Mouse (Mus musculus): ENCODE results near the gene Mapk10.

The Mapk10 gene

DNA sequence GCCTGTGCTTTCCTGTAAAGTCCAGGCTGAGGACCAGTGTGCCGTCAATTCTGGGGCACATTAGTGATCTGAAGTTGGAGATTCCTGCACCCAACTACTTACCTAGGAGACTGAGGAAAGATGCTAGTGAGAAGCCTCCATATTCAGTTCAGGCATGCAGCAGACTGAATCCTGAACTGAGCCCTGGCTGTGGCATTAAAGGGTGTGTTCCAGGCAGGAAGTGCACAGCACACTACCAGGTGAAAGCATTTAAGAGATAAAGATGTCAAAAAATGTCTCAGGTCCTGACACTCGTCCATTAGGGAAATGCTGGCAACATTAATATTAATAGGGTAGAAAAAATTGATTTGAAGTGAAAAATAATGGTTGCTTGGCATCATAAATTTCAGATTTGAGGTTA, 44.4 kb downstream of the Mapk10 start:
- no peak for DNase-seq (ENCODE audit: low read depth, low spot score)

DNA sequence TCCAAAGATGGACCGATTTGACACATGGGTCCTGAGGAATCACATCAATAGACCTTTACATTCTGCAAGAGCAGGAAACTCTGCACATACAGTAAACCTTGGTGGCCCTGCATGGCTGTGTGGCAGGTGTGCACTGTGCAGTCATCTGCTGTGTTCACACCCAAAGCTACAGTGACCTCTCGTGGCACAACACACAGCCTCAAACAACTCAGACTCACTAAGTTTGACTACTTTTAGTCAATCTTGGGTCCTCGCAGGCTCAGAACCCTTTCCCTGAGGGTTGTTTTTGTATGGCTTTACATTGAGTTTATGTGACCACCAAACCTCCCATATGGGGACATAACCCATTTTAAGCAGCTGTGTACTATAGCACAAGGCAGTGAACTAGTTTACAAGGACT, 47.1 kb downstream of the Mapk10 start:
- DNase-seq (ENCODE audit: low read depth, low spot score): no peak

DNA sequence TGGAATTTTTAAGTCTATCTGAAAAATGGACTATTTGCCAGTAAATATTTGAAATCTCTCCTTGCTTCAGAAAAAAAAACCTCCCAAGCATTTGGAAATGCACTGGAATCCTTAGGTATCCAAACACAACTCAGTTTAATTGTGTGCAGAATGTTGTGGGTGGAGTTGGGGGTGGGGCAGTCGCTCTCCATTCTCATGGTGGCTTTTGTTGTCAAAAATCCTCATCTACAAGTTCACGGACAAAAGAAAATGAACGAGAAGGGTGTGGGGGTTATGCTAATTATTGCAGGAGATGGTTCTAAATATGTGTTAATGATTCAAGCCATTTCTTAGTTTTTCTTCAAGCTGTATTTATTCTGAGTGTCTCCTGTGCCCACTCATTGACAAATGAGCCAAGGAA, 49.6 kb downstream of the Mapk10 start:
- DNase-seq (ENCODE audit: low read depth, low spot score): no peak

DNA sequence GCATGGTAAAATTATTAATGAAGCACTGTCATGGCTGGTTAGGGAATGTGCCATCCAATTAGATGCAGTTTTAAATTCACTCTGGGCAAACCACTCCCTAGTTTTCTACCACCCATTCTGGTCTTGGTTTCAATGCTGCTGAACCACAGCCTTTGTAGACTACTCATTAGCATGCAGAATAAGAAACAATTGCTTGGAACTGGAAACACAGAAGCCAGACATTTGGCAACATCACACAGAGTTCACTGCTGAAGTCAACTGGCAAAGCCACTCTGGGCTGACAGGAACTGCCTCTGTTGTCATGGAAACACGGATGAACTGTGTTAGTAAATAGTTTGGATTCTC, 50.0 kb downstream of the Mapk10 start:
- peak; percentile 79 for DNase-seq (ENCODE audit: low read depth, low spot score)

DNA sequence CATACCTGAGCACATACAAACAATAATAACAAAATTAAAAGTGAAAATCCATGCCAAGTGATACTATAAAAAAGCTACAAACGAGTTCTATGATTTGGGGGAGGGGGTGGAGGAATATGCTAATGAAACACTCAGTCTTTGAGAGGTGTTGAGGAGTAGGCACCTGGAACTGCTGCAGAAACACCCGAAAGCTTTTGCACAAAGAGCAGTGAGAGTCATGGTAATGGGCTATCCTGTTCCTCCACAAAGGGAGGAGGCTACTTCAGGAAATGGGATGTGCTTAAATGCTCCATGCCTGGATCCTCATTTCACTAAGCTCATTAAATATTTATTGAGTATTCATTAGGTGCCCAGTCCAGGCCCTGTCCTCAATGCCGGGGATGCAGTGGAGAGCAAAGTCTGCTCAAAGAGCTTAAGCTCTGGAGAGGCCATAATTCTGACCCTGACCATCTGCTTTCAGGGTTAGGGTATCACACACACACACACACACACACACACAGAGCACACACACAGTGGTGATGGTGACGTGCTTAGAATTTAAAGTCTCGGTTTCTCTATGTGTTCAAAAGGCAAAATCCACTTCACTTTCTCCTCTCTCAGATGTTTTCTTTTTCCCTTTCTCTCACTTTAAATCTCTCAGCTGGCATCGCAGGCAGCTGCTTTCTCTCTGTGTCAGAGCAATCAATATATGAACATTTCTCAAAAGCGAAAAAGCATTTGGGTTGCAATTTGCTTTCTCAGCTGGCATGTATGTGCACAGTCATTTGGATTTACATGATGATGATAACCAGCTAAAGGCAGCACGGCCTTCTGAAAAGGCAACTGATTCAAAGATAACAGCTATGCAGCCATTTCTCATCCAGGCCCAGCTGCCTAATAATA, 50.6 kb downstream of the Mapk10 start:
- DNase-seq (ENCODE audit: low read depth, low spot score): no peak

DNA sequence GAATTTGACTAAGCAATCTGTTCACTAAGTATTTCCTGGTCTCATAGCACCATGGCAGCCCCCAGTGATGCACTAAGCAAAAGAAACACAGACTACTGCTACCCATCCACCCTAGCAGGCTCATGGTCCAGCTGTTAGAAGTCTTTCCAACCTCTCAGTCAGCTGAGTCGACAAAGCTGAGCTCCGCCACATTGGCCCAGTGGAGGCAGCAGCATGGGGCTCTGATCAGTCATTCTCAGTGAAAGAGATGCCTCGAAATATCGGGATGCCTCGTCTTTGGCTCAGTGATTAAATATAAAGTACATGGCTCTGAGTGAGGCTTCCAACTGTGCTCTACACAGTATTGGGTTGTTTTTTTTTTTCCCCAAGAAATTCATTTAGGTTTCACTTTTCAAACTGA, 70.2 kb downstream of the Mapk10 start:
- DNase-seq (ENCODE audit: low read depth, low spot score): no peak

DNA sequence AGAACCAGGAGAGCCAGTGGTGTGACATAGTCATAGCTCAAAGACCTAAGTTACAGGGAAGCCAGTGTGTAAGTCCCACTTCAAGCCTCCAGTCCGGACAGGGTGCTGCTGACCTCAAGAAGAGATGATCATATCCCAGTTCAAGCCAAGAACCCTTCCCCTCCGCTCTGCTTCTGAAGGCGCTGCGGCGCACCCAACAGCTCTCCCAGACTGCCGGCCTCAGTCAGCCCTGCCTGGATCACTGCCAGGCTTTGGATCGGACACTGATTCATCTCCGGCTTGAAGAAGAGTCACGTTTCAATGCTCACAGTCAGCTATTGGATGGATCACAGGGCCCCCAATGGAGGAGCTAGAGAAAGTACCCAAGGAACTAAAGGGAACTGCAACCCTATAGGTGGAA, 76.3 kb downstream of the Mapk10 start:
- DNase-seq (ENCODE audit: low read depth, low spot score): no peak

DNA sequence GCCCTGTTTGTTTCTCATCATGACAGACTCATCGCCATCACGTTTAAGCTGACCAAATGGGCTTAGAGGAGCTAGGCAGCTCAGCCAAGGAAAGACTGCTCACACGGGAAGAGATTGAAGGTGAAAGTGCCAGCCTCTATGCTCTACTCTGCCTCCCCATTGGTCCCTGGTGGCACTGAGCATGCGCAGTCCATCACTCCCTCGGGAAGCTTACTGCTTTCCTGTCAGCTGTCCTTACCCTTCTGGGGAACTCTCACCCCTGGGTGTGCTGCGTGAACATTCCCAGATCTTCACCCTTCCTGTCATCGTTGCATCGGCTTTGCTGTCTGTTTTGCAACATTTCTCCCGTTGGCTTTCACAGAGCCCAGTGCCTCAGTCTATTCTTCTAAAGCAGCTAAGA, 77.5 kb downstream of the Mapk10 start:
- DNase-seq (ENCODE audit: low read depth, low spot score): no peak

DNA sequence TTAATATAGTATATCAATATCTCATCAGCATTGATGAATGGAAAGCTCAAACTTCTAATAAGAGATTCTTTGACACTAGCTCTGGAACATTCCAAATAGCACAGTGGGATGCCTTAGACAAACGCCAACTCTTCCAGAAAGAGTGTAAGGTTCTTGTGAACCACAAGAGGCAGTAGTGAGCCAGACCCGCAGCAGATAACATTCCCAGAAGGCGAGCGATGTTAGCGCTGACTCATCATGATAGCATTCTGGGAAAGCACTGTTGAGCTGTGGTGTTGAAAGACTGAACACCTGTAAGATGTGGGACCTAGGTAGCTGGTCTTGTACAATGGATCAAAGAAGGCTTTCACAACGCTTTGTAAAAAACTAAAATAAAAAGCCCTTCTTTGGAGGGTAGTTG, 78.3 kb downstream of the Mapk10 start:
- no peak for DNase-seq (ENCODE audit: low read depth, low spot score)

DNA sequence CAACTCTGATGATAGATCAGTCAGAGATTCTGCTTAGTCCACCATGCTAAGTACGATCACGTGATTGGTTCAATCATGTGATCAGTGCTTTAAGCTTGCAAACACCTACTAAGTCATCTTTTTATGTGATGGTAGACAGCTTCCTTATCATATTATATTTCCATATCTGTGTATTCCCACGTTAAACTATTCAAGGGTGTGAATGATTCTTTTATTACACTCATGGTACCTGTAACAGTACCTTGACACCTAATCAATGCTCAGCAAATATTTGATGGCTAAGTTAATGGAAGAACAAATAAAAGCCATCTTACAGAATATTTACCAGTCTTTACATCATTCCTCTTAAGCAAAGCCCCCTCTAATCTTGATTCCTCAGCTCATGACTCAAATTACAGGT, 91.5 kb downstream of the Mapk10 start:
- DNase-seq (ENCODE audit: low read depth, low spot score): no peak

DNA sequence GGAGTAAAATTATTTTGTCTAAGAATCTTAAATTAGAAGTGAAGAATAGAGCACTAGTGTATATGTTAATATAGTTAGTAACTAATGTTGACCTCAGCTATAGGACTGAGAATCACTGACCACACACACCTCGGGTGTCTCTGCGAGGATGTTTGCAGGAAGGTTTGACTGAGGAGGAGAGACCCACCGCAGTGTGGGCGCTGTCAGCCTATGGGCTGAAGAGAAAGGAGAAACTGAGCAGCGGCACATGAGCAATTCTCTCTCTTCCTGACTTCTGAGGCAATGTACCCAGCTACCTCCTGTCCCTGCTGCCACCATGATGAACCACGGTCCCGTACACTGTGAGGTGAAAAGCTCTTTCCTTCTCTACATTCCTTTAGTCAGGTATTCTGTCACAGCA, 95.6 kb downstream of the Mapk10 start:
- no peak for DNase-seq (ENCODE audit: low read depth, low spot score)

DNA sequence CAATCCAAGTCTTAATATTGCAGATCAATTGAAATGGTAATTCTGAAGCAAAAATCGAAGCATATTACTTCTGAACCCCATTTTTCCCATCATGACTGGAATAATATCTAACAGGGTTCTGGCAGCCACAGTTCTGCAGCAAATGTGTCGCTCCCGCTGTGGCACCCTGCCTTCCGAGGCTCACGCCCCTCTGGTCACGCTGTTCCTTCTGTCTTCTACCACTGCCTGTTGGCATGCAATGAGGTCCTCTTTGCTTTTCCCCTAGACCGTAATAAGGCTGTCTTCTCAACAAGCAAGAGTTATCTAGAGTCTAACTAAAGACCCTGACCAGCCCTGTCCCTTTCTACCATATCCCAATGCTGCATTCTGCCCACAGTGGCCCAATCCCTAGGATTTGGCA, 98.7 kb downstream of the Mapk10 start:
- DNase-seq (ENCODE audit: low read depth, low spot score): no peak

DNA sequence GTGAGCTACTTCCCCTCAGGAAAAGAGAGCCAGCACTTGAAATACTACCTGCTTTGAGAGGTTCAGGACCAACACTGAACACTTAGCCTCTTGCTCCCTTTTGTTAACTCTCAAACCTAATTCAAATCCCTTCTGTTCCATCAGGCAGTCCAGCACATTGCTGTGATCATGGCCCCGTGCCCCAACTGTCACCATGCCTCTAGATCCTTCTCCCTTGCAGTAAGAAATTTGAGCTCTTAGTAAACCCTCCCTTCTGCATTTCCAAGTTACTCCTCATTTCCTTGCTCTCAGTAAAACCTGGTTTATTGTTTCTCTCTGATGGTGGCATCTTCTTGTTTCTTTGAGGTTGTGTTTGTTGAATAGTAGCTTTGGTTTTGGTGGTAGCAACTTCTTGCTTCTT, 101.7 kb downstream of the Mapk10 start:
- DNase-seq (ENCODE audit: low read depth, low spot score): no peak

DNA sequence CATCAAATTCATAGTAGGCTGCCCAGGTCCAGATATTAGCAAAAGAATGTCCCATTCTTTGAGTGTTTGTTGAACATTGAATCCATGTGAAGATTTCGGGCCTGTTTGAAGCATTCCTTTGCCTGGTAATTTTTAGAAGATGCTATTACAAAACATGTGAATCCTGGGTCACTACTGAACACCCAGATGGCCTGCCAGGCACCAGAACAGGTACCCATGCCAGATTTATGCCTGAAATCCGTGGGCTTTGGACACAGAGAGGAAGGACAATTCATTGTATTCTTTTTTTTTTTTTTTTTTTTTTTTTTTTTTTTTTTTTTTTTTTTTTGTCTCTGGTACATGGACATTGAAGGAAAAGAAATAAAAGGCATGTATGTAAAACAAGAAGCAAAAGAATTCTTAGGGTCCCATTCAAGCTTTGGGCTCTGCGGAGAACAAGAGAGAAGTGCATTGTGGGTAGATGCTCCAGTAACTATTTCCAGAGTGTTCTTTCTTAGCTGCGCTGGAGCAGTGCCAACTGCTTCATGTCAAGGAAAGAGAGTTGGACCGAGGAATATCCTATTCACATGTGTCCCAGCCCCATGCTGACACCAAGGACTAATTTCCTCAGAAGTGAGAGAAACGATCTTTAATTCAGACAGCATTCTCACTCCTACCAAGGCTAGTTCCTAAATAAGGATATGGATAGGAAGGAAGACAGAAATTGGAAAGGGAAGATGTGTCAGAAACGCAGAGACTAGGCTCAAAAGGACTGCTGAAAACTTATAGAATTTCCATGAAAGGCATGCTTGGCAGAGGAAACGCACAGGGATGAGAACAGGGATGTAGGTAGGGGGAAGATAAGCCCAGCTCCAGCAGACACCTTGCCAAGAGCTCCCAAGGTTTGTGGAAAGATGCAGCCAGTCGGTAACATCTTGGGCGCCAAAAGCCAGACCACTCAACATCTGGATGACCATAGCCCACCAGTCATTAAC, 105.4 kb downstream of the Mapk10 start:
- no peak for DNase-seq (ENCODE audit: low read depth, low spot score)

DNA sequence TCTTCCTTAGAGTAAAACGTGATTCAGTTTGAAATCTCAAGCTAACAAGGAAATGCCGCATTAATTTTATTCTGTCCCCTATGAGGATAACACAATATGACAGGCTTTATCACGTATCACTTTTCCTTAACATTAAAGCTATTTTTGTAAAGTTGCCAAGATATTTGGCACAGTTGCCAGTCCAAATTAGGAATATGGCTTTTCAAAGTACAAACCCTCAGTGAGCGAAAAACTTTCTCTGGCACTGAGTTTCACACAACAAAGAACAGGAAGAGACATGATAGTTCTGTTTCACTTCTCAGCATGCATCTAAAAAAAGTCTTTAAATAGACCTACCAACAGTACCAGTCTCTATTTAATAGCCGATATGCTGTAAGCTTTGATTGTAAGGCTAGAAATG, 107.1 kb downstream of the Mapk10 start:
- DNase-seq (ENCODE audit: low read depth, low spot score): no peak

DNA sequence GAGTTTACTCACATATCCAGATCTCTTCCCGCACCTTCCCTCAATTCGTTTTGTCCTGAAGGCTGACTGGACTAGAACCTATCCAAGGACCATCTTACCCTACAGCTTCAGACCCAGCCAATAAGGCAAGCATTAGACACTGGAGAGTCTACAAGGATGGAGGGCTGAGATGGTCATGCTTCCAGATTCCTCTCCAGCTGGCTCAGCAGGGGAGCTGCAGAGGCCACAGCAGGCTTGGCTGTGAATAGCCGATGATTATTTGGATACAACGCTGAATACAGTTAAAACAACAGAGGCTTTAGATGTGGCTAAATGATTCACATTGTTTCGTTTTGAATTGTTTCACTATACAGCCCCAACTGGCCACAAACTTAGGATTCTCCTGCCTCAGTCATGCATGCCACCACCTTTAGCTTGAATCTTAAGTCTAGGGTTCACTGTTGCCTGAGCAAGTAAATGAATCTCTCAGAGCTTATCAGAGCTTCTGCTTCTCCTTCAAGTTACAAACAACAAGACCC, 108.2 kb downstream of the Mapk10 start:
- DNase-seq (ENCODE audit: low read depth, low spot score): no peak

DNA sequence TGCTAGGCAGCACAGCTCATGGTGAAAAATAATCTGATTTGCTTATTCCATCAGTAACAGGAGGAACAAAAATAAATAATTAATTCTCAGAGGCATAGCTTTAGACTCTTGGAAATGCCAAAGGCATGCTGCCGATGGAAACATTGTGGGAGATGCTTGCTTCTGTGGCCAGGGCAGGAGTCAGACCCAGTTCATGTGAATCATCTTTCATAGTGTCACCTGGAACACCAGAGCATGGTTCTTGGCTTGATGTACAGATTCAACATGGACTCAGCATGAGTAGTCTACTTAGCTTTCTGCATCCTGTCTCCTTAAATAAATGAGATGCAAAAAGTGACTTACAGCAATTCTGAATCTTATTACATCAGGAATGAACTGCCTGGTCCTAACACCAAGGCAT, 109.0 kb downstream of the Mapk10 start:
- no peak for DNase-seq (ENCODE audit: low read depth, low spot score)

DNA sequence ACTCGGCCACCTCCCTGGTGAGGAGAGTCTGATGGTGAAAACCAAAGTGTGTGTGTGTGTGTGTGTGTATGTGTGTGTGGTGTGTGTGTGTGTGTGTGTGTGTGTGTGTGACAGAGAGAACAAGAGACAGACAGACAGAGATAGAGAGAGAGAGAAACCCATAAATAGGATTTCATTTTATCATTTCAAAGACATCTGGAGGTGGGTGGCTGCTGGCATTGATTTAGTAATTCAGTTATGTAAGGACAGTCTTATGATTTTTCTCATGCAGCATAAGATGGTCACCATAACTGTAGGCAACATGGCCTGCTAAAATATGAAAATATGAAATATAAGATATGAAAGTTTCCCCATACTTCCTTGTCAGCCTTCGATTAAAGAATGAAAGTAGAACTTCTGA, 117.0 kb downstream of the Mapk10 start:
- DNase-seq (ENCODE audit: low read depth, low spot score): no peak

DNA sequence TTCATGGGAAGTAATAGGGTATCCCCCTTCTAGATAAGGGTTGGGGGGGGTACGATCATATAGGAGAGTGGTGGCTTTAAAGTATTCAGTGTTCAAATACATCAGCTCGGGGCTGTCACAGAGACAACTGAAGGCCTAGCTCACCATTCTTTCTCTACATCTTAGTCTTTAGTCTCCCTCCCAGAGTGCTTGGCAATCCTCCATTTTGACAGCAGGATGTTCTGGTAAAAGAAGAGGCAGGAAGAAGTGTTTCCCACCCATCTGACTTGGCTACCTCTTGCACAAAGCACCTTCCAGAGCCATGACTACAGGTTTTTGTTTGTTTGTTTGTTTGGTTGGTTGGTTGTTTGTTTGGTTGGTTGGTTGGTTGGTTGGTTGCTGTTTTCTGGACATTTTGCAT, 125.3 kb downstream of the Mapk10 start:
- no peak for DNase-seq (ENCODE audit: low read depth, low spot score)

DNA sequence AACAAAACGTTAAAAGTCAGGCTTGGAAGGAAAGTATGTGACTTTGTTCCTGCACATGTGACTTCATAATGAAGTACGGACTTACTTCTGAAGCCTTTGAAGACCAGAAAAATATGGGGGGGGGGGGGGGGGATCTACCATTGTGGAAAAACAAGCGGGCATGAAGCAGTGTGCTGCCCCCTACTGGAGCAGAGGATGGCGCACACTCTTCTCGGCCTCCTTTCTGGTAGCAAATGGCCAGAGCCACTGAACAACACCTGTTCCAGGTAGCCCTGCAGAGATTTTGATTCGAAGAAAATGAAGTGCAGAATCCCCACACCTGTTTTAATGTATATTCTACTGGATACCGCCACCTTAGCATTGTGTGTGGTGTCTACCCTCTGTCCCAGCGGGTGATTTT, 135.7 kb downstream of the Mapk10 start:
- no peak for DNase-seq (ENCODE audit: low read depth, low spot score)

DNA sequence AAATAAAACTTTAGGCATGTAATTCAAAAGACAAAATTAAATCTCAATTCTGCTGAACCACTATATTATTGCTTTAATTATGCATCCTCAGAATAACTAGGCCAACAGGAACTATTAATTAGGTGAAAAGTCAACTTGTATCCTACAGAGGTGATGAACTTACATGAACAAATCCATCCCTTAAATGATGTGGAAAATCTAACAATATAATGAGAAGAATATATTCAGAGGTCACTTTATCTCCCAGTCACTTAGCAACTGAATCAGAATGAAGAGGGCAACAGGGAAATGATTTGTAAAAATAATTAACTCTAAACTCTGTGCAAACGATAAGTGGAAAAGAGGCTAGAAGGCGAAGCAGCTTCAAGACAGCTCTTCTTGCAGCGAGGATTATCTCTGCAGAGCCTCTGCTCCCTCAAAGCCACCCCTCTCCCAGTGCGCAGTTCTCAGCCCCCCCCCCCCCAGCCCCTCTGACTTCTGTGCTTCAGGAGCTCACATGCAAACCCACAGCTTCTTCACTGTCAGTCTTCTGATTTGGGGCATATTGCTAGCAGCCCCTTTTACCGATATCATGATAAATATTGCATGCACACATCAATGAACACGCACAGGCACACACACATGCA, 138.8 kb downstream of the Mapk10 start:
- no peak for DNase-seq (ENCODE audit: low read depth, low spot score)

DNA sequence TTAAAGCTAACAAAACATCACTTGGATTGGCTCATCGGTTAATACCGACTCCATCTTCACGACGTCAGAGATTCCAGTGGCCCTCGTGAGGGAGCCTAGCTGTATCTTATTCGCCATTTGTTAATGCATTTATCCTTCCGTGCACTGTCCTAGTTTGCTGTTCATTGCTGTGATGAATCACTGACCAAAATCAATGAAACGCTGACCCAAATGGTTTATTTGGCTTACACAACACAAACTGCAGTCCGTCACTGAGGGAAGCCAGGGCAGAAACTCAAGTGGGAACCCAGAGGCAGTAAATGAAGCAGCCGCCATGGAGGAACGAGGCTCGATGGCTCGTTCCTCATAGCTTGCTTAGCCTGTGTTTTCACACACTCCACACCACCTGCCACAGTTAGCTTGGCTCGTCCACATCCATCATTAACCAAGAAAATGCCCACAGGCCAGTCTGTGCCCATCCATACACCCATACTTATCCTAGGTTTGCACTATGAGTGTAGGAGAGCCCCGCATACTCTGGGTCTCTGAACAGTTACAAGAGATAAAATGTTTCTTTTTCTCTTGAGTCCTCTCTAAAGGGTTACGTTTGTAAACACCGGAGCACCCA, 140.0 kb downstream of the Mapk10 start:
- no peak for DNase-seq (ENCODE audit: low read depth, low spot score)

Data from brain, embryonic 18.5 days (tissue).